Mouse (Mus musculus): ENCODE results near the gene Hoxc8.

GRCm38 (mm10) chr15:102943468-102943813 is 47.0 kb upstream of the Hoxc8 start:
- TF ChIP-seq CTCF (IDR thresholded peaks at IDR 0.05; ENCODE audit: extremely low read depth, insufficient read depth, insufficient read length, insufficient replicate concordance), result no peak
- TF ChIP-seq POLR2A (IDR thresholded peaks at IDR 0.05; ENCODE audit: low read depth, low read length), result no peak

All from spleen, adult 2 months (tissue).